Mouse (Mus musculus) kidney, adult 8-10 months (tissue): Measurements from ENCODE around the gene Mta2.

Experiments
- DNase-seq, 2 experiments: peaks; one replicate each; pipeline ENCODE4 v3.0.0; 2022

The Mta2 gene

GRCm38 (mm10) chr19:8967893-8968292 lies 26.2 kb downstream of the Mta2 start:
- DNase-seq = no peak

- peak in 1 of 2 experiments; percentile 50 for DNase-seq
Measured at GRCm38 (mm10) chr19:8972491-8972890, 30.8 kb downstream of the Mta2 start.

GRCm38 (mm10) chr19:8974638-8975037 lies 33.0 kb downstream of the Mta2 start:
- DNase-seq = no peak

- no peak for DNase-seq
Measured at GRCm38 (mm10) chr19:8975491-8975890, 33.8 kb downstream of the Mta2 start.

- DNase-seq = peak in 1 of 2 experiments; percentile 56
Measured at GRCm38 (mm10) chr19:8976535-8976934, 34.9 kb downstream of the Mta2 start.

- DNase-seq = no peak
Measured at GRCm38 (mm10) chr19:8980771-8981170, 39.1 kb downstream of the Mta2 start.

- no peak for DNase-seq
Measured at GRCm38 (mm10) chr19:8981450-8982168, 39.9 kb downstream of the Mta2 start.

GRCm38 (mm10) chr19:8982303-8983149 lies 40.9 kb downstream of the Mta2 start:
- DNase-seq = no peak

GRCm38 (mm10) chr19:8983150-8983650 lies 41.5 kb downstream of the Mta2 start:
- no peak for DNase-seq

- peak in 1 of 2 experiments; percentile 33 for DNase-seq
Measured at GRCm38 (mm10) chr19:8984255-8984868, 42.7 kb downstream of the Mta2 start.

- DNase-seq = no peak
Measured at GRCm38 (mm10) chr19:8985891-8986290, 44.2 kb downstream of the Mta2 start.

GRCm38 (mm10) chr19:8987816-8988215 lies 46.1 kb downstream of the Mta2 start:
- no peak for DNase-seq

- peak; percentile 48 to 62 for DNase-seq
Measured at GRCm38 (mm10) chr19:8988346-8989065, 46.8 kb downstream of the Mta2 start.

- DNase-seq = peak; percentile 54 to 66
Measured at GRCm38 (mm10) chr19:8989066-8989566, 47.4 kb downstream of the Mta2 start, which contains the start of gene Ahnak. Gene Ahnak, plus strand, starts transcription at chr19:8989284.

- DNase-seq = peak; percentile 73 to 83
Measured at GRCm38 (mm10) chr19:8989567-8990431, 48.1 kb downstream of the Mta2 start.

- no peak for DNase-seq
Measured at GRCm38 (mm10) chr19:8990432-8991102, 48.9 kb downstream of the Mta2 start.

GRCm38 (mm10) chr19:8991245-8991870 lies 49.7 kb downstream of the Mta2 start:
- no peak for DNase-seq

GRCm38 (mm10) chr19:8991871-8992735 lies 50.4 kb downstream of the Mta2 start:
- peak; percentile 52 to 56 for DNase-seq
